Mouse (Mus musculus) hindbrain, embryonic 10.5 days (tissue): ENCODE results near the gene Atp1b4. TPM values are rescaled to one million over a fixed set of nuclear protein-coding genes. Genes with fewer than 3 reads are reported as not detected.
"Not testable (repeated sequence)": the region's sequence is repeated elsewhere in the genome, so short reads cannot be mapped to it uniquely, and the experiment has no call there.

ENCODE experiments used
- DNase-seq: peaks from one replicate; pipeline ENCODE4 v3.0.0-alpha.2; 2017; ENCODE audit warnings: low spot score
- H3K27ac ChIP-seq: fragments of 300-500 bp; sonication (generic); 2 replicates; pipeline ENCODE4 v1.5.1; 2016; ENCODE audit warnings: mild to moderate bottlenecking, moderate library complexity
- H3K27me3 ChIP-seq: fragments of 300-500 bp; sonication (generic); 2 replicates; pipeline ENCODE4 v1.6.1; 2016; ENCODE audit warnings: mild to moderate bottlenecking; ENCODE audit not compliant: poor library complexity, insufficient read depth, severe bottlenecking
- H3K36me3 ChIP-seq: fragments of 300-500 bp; sonication (generic); 2 replicates; pipeline ENCODE4 v1.6.1; 2016; ENCODE audit warnings: mild to moderate bottlenecking, moderate library complexity
- H3K4me1 ChIP-seq: fragments of 300-500 bp; sonication (generic); replicated peaks from 2 replicates; pipeline ENCODE4 v1.6.1; 2016; ENCODE audit warnings: mild to moderate bottlenecking
- H3K4me3 ChIP-seq: fragments of 300-500 bp; sonication (generic); 2 replicates; pipeline ENCODE4 v1.5.1; 2016; ENCODE audit warnings: mild to moderate bottlenecking, moderate library complexity
- H3K9me3 ChIP-seq: fragments of 300-500 bp; sonication (generic); 2 replicates; pipeline ENCODE4 v1.6.1; 2016; ENCODE audit warnings: mild to moderate bottlenecking, moderate library complexity
- WGBS: fragments of 180-500 bp; shearing (Covaris S2); methylation state at CpG from one replicate; pipeline ENCODE4 v1.1.7; 2016; 5-methylcytosine and 5-hydroxymethylcytosine counted together
- polyA plus RNA-seq: library from polyadenylated mRNA; unstranded; fragments of >200 nt; fragmentation: Nextera tagmentation; extraction: Ambion mirVana; gene quantifications from 2 replicates; pipeline ENCODE4 v1.2.1, GENCODE M21; 2016

Gene Atp1b4
- polyA plus RNA-seq, result not detected in 2 replicates

DNA sequence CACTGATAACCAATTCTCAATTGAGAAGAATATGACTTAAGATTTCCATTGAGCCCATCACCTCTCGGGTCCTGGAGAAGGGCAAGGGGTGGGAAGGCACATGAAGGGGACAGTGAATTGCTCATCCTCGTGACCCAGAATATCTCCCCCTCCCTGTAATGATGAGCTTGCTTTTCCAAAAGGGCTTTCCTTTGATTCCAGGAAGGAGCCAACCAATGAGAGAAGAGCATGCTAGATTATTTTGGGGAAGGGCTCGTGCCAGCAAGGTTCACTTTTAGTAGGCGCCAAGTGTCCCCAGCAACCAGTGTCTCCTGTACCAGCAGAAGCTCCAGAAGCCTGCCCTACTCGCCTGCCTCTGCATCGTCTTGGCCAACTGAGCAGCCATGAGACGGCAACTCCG lies at the start of gene Atp1b4:
Gene Atp1b4 (plus strand): TSS at position 301 of the 400 bp plus-strand sequence.
- H3K4me3 ChIP-seq, result no peak within 1 kb of the TSS
- H3K9me3 ChIP-seq, result no peaks in the 10 kb centered on the region
- H3K27me3 ChIP-seq, result 0 out of 2 replicates have a peak, but pooled peaks cover 4% of the 10 kb centered on the region
- DNase-seq, result no peak
- no peaks in the 10 kb centered on the region for H3K36me3 ChIP-seq
- 85% methylated on average over 8 of the region's 8 CpGs for WGBS
- no peak within 1 kb of the TSS for H3K27ac ChIP-seq
- peaks cover 11% of the 10 kb centered on the region; the same call in 1 of the 2 replicates for H3K4me1 ChIP-seq

DNA sequence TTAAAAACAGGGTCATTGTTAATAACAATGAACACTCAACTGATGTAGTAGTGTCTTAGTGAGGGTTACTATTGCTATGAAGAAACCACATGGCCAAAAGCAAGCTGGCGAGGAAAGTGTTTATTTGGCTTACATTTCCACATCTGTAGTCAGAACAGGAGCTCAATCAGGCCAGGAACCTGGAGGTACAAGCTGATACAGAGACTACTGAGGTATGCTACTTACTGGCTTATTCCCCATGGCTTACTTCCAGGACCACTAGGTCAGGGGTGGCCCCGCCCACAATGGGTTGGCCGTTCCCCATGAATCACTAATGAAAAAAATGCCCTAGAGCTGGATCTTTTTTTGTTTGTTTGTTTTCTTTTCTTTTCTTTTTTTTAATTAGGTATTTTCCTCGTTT lies 7.4 kb upstream of the Atp1b4 start:
- Histone ChIP-seq H3K27me3 (0 out of 2 replicates have a peak, but pooled peaks cover 5% of the 10 kb centered on the region), H3K4me1 (peaks cover 6% of the 10 kb centered on the region; the same call in 1 of the 2 replicates), H3K36me3 (no peaks in the 10 kb centered on the region), H3K27ac (no peak overlapping the region), H3K4me3 (no peak overlapping the region), H3K9me3 (no peaks in the 10 kb centered on the region)
- no peak for DNase-seq
- WGBS, result 64% methylated on average over 4 of the region's 4 CpGs

DNA sequence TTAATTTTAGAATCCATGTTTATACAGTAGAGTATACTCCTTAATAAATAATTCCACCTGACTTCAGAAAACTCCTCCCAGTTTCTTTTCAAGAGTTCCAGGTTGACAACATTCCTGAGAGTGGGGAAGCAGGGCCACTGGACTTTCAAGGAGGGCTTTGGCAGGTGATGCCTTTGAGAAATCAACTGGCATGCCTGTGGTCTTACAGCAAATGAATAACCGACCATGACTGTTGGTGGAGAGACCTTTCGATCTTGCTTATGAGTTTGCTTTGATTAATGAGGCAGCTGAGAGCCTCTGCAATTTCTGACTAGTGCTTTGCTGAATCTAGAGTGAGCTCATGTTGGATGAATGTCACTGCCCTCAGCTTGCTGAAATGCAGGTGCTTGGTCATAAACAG lies 4.9 kb upstream of the Atp1b4 start:
- H3K9me3 ChIP-seq, result no peaks in the 10 kb centered on the region
- H3K36me3 ChIP-seq, result no peaks in the 10 kb centered on the region
- H3K27ac ChIP-seq, result no peak overlapping the region
- peaks cover 11% of the 10 kb centered on the region; the same call in 1 of the 2 replicates for H3K4me1 ChIP-seq
- H3K4me3 ChIP-seq, result no peak overlapping the region
- 88% methylated on average over 2 of the region's 2 CpGs for WGBS
- H3K27me3 ChIP-seq, result 0 out of 2 replicates have a peak, but pooled peaks cover 5% of the 10 kb centered on the region
- no peak for DNase-seq

DNA sequence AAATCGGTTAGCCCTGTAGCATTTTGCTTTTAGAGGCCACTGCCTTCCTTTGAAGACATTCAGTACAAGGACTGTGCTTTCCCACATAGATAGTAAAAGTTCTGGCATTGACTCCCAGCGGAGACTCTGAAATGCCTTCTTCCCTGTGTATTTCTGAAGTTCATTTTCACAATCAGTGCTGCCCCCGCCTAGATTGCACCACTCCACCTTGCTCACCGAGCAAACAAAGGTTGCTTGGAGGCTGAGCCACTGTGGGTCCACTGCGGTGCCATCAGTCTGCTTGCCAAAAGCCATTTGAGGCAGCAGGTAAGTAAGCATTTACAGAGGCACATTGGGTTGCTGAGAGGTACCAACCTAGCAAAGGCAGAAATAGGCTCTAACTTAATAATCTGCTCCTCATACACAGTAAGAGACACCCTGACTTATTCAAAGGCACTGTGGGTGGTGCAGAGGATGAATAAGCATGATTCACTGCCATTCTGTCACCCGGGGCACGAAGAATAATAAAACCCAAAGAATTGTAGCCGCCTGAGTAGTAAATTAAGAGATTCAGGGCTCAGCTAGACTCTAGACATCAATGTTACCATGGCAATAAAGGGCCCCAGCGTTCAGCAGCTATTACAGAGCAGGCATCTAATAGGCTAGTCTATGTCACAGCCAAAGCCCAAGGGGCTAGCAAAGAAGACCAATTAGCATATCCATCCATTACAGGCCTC lies 2.9 kb upstream of the Atp1b4 start:
- H3K27me3 ChIP-seq, result 0 out of 2 replicates have a peak, but pooled peaks cover 5% of the 10 kb centered on the region
- 58% methylated on average over 9 of the region's 9 CpGs for WGBS

DNA sequence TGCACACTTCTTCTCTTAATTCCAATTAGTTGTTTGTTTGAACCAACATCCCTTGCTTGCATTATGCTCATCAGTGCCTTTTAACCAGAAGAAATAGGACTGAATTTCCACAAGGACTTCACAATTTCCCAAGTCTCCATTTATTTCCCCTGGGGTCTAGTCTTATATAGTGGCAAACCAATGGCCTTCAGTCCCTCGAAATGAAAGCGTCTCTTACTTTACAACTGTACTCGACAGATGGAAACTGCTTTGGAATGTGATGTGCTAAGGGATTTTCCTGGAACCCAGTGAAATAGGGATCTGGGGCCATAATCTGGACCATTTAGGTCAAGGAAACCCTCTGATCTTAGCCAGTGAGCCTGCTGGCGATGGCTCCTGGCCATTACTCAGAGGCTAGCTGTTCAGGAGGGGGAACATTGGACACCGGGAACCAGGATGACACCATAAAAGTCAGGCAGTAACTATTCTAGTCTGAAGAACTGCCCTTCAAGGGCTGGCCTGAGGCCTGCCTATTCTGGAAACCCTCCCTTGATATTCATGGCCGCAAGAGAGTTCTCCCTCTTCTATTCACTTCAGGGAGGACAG lies 2.3 kb upstream of the Atp1b4 start:
- no peak for DNase-seq
- H3K4me1 ChIP-seq, result peaks cover 11% of the 10 kb centered on the region; the same call in 1 of the 2 replicates
- 81% methylated on average over 6 of the region's 6 CpGs for WGBS
- H3K27ac ChIP-seq, result no peak overlapping the region; the same call in 1 of the 2 replicates
- H3K9me3 ChIP-seq, result no peaks in the 10 kb centered on the region
- H3K27me3 ChIP-seq, result 0 out of 2 replicates have a peak, but pooled peaks cover 5% of the 10 kb centered on the region
- no peak overlapping the region for H3K4me3 ChIP-seq
- no peaks in the 10 kb centered on the region for H3K36me3 ChIP-seq

More for the DNA sequence above, 2.9 kb upstream of the Atp1b4 start:
- H3K9me3 ChIP-seq, result no peaks in the 10 kb centered on the region
- H3K36me3 ChIP-seq, result no peaks in the 10 kb centered on the region
- peak; percentile 13 for DNase-seq
- peaks cover 11% of the 10 kb centered on the region; the same call in 1 of the 2 replicates for H3K4me1 ChIP-seq
- no peak overlapping the region for H3K4me3 ChIP-seq
- no peak overlapping the region for H3K27ac ChIP-seq

DNA sequence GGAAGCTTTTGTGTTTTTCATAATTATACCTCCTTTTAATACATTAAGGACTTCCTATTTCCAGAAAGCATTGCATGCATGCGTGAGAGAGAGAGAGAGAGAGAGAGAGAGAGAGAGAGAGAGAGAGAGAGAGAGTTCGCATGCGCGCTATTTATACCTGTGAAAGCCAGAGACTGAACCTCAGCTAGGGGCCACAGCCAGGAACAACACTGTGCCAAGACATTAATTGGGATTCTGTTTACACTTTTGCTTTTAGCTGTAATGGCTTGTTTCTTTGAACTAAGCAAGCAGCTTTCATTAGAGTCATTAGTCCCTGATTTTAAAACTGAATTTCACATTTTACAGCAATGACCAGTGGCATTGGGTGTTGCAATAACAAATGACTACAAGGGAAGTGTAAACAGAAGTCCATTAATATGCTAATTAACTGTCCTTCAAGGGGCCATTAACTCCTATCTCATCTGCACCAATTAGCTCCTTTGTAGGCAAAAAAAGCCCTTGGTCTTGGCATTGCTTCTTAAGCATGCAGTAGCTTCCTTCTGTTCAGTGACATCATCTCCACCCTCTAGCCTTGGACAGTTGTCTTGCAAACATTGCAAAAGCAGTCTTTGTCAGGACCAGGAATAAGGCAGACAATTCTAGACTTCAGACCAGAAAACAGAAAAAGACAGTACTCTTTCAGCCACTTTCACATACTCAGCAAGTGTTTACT lies 14.9 kb downstream of the Atp1b4 start:
- Histone ChIP-seq H3K9me3 (no peaks in the 10 kb centered on the region), H3K4me3 (no peak overlapping the region), H3K36me3 (no peaks in the 10 kb centered on the region), H3K27me3 (no peaks in the 10 kb centered on the region), H3K27ac (no peak overlapping the region), H3K4me1 (no peaks in the 10 kb centered on the region)
- WGBS, result 62% methylated on average over 4 of the region's 4 CpGs
- no peak for DNase-seq

DNA sequence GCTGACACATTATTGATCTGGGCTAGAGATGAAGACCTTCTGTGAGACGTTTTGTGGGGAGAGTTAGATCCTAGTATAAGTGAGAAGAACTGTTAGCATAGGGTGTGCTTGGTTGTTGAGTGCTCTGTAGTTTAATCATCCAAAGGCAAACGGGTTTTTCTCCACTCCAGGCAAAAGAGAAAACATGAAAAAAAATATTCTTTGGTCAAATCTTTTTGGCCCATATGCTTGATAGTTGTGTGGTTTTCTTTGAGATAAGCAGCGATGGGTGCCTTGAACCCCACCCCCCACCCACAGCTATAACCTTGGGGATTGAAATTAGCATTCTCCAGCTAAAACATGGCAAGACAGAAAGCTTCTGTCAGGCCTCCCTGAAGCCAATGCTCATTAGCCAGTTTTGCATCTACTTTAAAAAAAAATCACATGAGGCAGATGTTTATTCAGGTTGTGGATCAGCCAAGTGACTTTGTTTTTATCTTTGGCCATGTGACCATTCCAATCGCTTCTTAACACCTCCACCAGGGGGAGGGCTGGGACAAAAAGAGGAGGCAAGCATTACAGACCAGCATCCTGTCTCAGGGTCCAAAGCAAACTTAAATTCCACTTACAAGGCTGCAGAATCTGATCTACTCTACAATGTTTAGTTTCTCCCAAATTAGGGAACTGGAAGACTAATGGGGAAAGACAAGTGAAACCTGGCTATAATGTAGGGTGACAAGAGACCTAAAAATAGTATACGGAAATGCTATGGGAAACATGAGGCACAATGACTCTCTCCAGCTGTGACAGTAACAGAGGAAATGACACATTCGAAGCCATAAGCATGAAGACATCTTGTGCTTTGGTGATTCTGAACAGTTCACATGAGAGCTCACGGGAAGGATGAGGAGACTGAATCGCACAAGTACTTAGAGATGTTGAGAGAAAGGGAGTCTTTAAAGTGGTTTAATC lies 18.6 kb downstream of the Atp1b4 start:
- Histone ChIP-seq H3K36me3 (no peaks in the 10 kb centered on the region), H3K4me3 (no peak overlapping the region), H3K4me1 (no peaks in the 10 kb centered on the region), H3K9me3 (no peaks in the 10 kb centered on the region), H3K27me3 (no peaks in the 10 kb centered on the region), H3K27ac (no peak overlapping the region)
- 66% methylated on average over 8 of the region's 8 CpGs for WGBS
- no peak for DNase-seq

DNA sequence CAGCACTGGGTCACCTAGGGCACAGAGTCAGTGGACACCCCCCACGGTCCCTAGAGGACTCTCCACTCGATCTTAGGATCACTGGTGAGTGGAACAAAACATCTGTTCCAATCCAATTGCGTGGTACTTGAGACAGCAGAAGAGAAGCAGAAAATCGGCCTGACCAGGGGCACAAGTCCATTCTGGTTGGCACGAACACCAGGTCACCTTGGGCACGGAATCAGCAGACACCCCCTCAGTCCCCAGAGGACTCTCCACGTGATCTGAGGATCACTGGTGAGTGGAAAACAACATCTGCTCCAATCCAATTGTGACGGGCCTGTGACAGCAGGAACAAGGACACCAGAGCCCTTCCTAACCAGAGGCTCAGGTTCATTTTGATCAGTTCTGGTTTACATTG lies 46.0 kb downstream of the Atp1b4 start:
- Histone ChIP-seq H3K36me3 (no peaks in the 10 kb centered on the region), H3K4me1 (no peaks in the 10 kb centered on the region), H3K27ac (no peak overlapping the region), H3K4me3 (no peak overlapping the region), H3K9me3 (no peaks in the 10 kb centered on the region), H3K27me3 (no peaks in the 10 kb centered on the region)
- WGBS, result 70% methylated on average over 8 of the region's 8 CpGs
- DNase-seq, result no peak

DNA sequence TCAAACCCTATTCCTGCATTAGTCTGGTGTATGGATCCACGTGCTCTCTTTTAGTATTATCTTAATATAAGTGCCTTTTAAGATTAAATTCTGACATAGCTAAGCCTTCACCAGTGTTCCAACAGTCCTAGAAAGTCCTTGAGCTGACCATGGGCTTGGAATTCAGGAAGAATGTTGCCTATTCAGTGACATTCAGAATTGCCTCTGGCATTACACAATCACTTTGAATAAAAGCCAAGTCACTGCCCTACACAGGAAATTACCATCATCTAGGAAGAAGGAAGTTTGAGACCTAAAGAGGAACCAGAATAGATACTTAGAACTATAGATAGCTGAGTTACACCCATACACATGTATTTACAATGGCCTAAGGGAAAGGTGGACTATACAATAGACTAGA lies 48.6 kb downstream of the Atp1b4 start:
- not testable (repeated sequence) for H3K27me3 ChIP-seq
- 62% methylated on average over 1 of the region's 1 CpGs for WGBS

DNA sequence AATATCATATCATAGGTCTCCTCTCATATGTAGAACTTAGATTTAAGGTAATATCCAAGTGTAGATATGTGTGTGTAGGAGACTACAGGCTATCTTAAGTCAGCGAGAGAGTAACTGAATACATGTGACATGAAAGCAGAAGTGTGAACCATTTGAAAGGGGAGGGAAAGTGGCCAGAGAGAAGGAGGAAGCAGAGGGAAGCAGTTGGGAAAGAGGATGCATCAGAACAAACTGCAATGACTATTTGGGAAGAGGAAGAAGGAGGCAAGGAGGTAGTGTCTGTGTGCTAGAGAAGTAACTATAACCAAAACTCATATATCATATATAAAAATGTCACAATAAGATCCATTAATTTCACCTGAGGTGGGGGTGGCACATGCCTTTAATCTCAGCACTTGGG lies 57.2 kb downstream of the Atp1b4 start:
- H3K27ac ChIP-seq, DNase-seq, H3K9me3 ChIP-seq, H3K4me1 ChIP-seq, H3K36me3 ChIP-seq, H3K27me3 ChIP-seq, H3K4me3 ChIP-seq: not testable (repeated sequence)
- WGBS, result 90% methylated on average over 1 of the region's 1 CpGs

More for the DNA sequence above, 48.6 kb downstream of the Atp1b4 start:
- not testable (repeated sequence) for H3K27ac ChIP-seq, H3K4me3 ChIP-seq, H3K9me3 ChIP-seq, DNase-seq, H3K4me1 ChIP-seq, H3K36me3 ChIP-seq
